Mouse (Mus musculus) intestine, postnatal 0 days (tissue): ENCODE results near the gene Timd2. TPM values are rescaled to one million over a fixed set of nuclear protein-coding genes. Genes with fewer than 3 reads are reported as not detected.
A peak's percentile ranks its signal among the peaks of the same experiment; 100 is the strongest.
"Not testable (repeated sequence)": the region's sequence is repeated elsewhere in the genome, so short reads cannot be mapped to it uniquely, and the experiment has no call there.

Experiments
- ATAC-seq: fragments of 200-750 bp; cut with Nextera tagmentation; 2 replicates; pipeline ENCODE4 v1.8.0; 2017; ENCODE audit warnings: mild to moderate bottlenecking, moderate TSS enrichment, moderate library complexity
- H3K27ac ChIP-seq: fragments of 300-500 bp; sonication (generic); 2 replicates; pipeline ENCODE4 v1.5.1; 2014; ENCODE audit warnings: mild to moderate bottlenecking, low read depth, low read length, moderate library complexity
- H3K27me3 ChIP-seq: fragments of 300-500 bp; sonication (generic); replicated peaks from 2 replicates; pipeline ENCODE4 v1.6.1; 2014; ENCODE audit warnings: low read length, mixed read lengths; ENCODE audit not compliant: control insufficient read depth, insufficient read depth
- H3K36me3 ChIP-seq: fragments of 300-500 bp; sonication (generic); 2 replicates; pipeline ENCODE4 v1.6.1; 2014; ENCODE audit warnings: mild to moderate bottlenecking, moderate library complexity; ENCODE audit not compliant: control insufficient read depth, insufficient read depth
- H3K4me1 ChIP-seq: fragments of 300-500 bp; sonication (generic); replicated peaks from 2 replicates; pipeline ENCODE4 v1.6.1; 2014; ENCODE audit warnings: antibody characterized with exemption, low read length, mixed read lengths; ENCODE audit not compliant: control insufficient read depth, insufficient read depth
- H3K4me2 ChIP-seq: fragments of 300-500 bp; sonication (generic); replicated peaks from 2 replicates; pipeline ENCODE4 v1.6.1; 2014; ENCODE audit warnings: low read depth, mild to moderate bottlenecking, moderate library complexity
- H3K4me3 ChIP-seq: fragments of 300-500 bp; sonication (generic); 2 replicates; pipeline ENCODE4 v1.5.1; 2014; ENCODE audit warnings: low read depth, low read length
- H3K9ac ChIP-seq: fragments of 300-500 bp; sonication (generic); 2 replicates; pipeline ENCODE4 v1.6.1; 2014; ENCODE audit warnings: mild to moderate bottlenecking, low read depth, low read length
- H3K9me3 ChIP-seq: fragments of 300-500 bp; sonication (generic); 2 replicates; pipeline ENCODE4 v1.6.1; 2016; ENCODE audit warnings: mixed run types; ENCODE audit not compliant: control insufficient read depth
- CTCF ChIP-seq: sonication (generic); IDR thresholded peaks from 2 replicates; pipeline ENCODE4 v1.5.1; 2016; ENCODE audit warnings: low read depth, mild to moderate bottlenecking, control low read depth, antibody characterized with exemption, moderate library complexity
- WGBS: fragments of 180-500 bp; shearing (Covaris S2); extraction: QIAGEN DNeasy Blood & Tissue Kit; methylation state at CpG from one replicate; pipeline ENCODE4 v1.1.7; 2014; 5-methylcytosine and 5-hydroxymethylcytosine counted together
- polyA plus RNA-seq: library from polyadenylated mRNA; unstranded; fragments of >200 nt; fragmentation: Nextera tagmentation; extraction: Ambion mirVana; gene quantifications from 2 replicates; pipeline ENCODE4 v1.2.1, GENCODE M21; 2015

Timd2 gene
- polyA plus RNA-seq, 1 experiment from 2014 or later = 1.9 TPM

- no peak overlapping the region for H3K4me3 ChIP-seq
- no peak overlapping the region for H3K4me2 ChIP-seq
- WGBS = 96% methylated on average over 3 of the region's 3 CpGs
These were observed 39.8 kb downstream of the Timd2 start for GRCm38 (mm10) chr11:46667105-46667504.

GRCm38 (mm10) chr11:46665599-46666522 lies 41.0 kb downstream of the Timd2 start:
- H3K9ac ChIP-seq = no peak overlapping the region
- ATAC-seq = no peak
- no peaks in the 10 kb centered on the region for H3K27me3 ChIP-seq
- H3K36me3 ChIP-seq = no peaks in the 10 kb centered on the region
- H3K9me3 ChIP-seq = no peaks in the 10 kb centered on the region
- no peaks in the 10 kb centered on the region for H3K4me1 ChIP-seq
- peak; percentile 71 for TF ChIP-seq CTCF
- no peak overlapping the region for H3K27ac ChIP-seq
- 70% methylated on average over 6 of the region's 6 CpGs for WGBS
- H3K4me3 ChIP-seq = no peak overlapping the region
- no peak overlapping the region for H3K4me2 ChIP-seq

More at GRCm38 (mm10) chr11:46667105-46667504, 39.8 kb downstream of the Timd2 start:
- no peak overlapping the region for H3K9ac ChIP-seq
- H3K4me1 ChIP-seq = no peaks in the 10 kb centered on the region
- no peak overlapping the region for H3K27ac ChIP-seq
- H3K9me3 ChIP-seq = no peaks in the 10 kb centered on the region
- no peaks in the 10 kb centered on the region for H3K36me3 ChIP-seq
- TF ChIP-seq CTCF = no peak
- no peak for ATAC-seq
- no peaks in the 10 kb centered on the region for H3K27me3 ChIP-seq

GRCm38 (mm10) chr11:46663215-46663614 lies 43.6 kb downstream of the Timd2 start:
- no peak for ATAC-seq
- no peak for TF ChIP-seq CTCF
- no peaks in the 10 kb centered on the region for H3K9me3 ChIP-seq

GRCm38 (mm10) chr11:46652476-46652875 lies 54.4 kb downstream of the Timd2 start:
- H3K36me3 ChIP-seq = no peaks in the 10 kb centered on the region
- no peaks in the 10 kb centered on the region for H3K4me1 ChIP-seq
- H3K27ac ChIP-seq = no peak overlapping the region
- no peak overlapping the region for H3K4me2 ChIP-seq
- H3K9ac ChIP-seq = no peak overlapping the region
- H3K27me3 ChIP-seq = no peaks in the 10 kb centered on the region
- 81% methylated on average over 3 of the region's 3 CpGs for WGBS
- H3K9me3 ChIP-seq = no peaks in the 10 kb centered on the region
- no peak overlapping the region for H3K4me3 ChIP-seq
- no peak for ATAC-seq
- TF ChIP-seq CTCF = no peak

More at GRCm38 (mm10) chr11:46663215-46663614, 43.6 kb downstream of the Timd2 start:
- Histone ChIP-seq H3K4me1 (no peaks in the 10 kb centered on the region), H3K4me3 (no peak overlapping the region), H3K9ac (no peak overlapping the region), H3K27ac (no peak overlapping the region), H3K36me3 (no peaks in the 10 kb centered on the region), H3K27me3 (no peaks in the 10 kb centered on the region), H3K4me2 (no peak overlapping the region)
- WGBS = 55% methylated on average over 4 of the region's 4 CpGs

GRCm38 (mm10) chr11:46649655-46650054 lies 57.2 kb downstream of the Timd2 start:
- 69% methylated on average over 3 of the region's 3 CpGs for WGBS
- ATAC-seq = not testable (repeated sequence)

GRCm38 (mm10) chr11:46644824-46645223 lies 62.0 kb downstream of the Timd2 start:
- Histone ChIP-seq H3K27ac (no peak overlapping the region), H3K9ac (no peak overlapping the region), H3K36me3 (no peaks in the 10 kb centered on the region), H3K4me1 (no peaks in the 10 kb centered on the region), H3K27me3 (no peaks in the 10 kb centered on the region), H3K9me3 (no peaks in the 10 kb centered on the region), H3K4me3 (no peak overlapping the region), H3K4me2 (no peak overlapping the region)
- WGBS = 47% methylated on average over 1 of the region's 1 CpGs
- ATAC-seq = no peak
- TF ChIP-seq CTCF = no peak

More at GRCm38 (mm10) chr11:46649655-46650054, 57.2 kb downstream of the Timd2 start:
- not testable (repeated sequence) for H3K27ac ChIP-seq, H3K4me2 ChIP-seq, H3K36me3 ChIP-seq, H3K9me3 ChIP-seq, H3K4me1 ChIP-seq, H3K9ac ChIP-seq, H3K4me3 ChIP-seq, H3K27me3 ChIP-seq
